Mouse (Mus musculus): ENCODE data around the gene Tln1.

GRCm38 (mm10) chr4:43547160-43547559 lies 15.3 kb downstream of the Tln1 start:
- TF ChIP-seq CTCF (IDR thresholded peaks at IDR 0.05; ENCODE audit: low read depth) (no peak), EP300 (IDR thresholded peaks at IDR 0.05; ENCODE audit: low read depth) (no peak)

Data from heart, postnatal 0 days (tissue).